Mouse (Mus musculus): ENCODE data around the gene Spag9.

GRCm38 (mm10) chr11:94134076-94134838 lies 138.4 kb downstream of the Spag9 start:
- no peak for TF ChIP-seq CTCF (IDR thresholded peaks at IDR 0.05; ENCODE audit: low read depth, low read length)
- TF ChIP-seq POLR2A (IDR thresholded peaks at IDR 0.05; ENCODE audit: borderline replicate concordance, low read depth, low read length), result no peak

Measured in bone marrow macrophage, adult 2 months (primary cell).